Mouse (Mus musculus): Measurements from ENCODE around the gene Gm45521. TPM values are rescaled to one million over a fixed set of nuclear protein-coding genes. Genes with fewer than 3 reads are reported as not detected.

The Gm45521 gene
- polyA plus RNA-seq (2015; fragmentation: Nextera tagmentation; extraction: Ambion mirVana) = not detected in 2 replicates

DNA sequence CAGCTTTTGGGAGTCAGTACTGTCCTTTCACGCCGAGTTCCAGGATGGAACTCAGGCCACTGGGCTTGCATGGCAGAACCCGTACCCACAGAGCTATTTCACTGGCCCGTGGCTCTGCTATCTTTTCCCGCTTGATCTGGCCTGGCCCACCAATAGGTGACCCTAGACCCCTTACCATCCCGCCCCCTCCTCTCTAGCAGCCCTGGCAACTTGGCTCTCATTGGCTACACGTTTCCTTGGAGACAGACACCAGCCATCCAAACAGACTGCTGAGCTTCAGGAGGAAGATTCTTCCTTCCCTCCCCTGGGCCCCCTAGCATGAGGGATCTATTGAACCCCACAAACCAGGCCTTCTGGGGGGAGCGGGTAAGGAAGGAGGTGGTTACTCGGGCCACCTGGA lies at the start of gene Gm45521:
Gene Gm45521, plus strand, starts transcription at position 240 of the 400 bp plus-strand sequence.
- Histone ChIP-seq H3K4me3 (replicated peaks) (no peak within 1 kb of the TSS), H3K27me3 (replicated peaks) (no peaks in the 10 kb centered on the region), H3K4me1 (replicated peaks) (peaks cover 27% of the 10 kb centered on the region), H3K36me3 (no peaks in the 10 kb centered on the region), H3K27ac (no peak within 1 kb of the TSS), H3K9me3 (no peaks in the 10 kb centered on the region), H3K4me2 (replicated peaks) (no peak within 1 kb of the TSS), H3K9ac (no peak within 1 kb of the TSS)
- ATAC-seq = no peak
- WGBS = 62% methylated on average over 9 of the region's 9 CpGs

GRCm38 (mm10) chr14:7909472-7909871 lies 47.6 kb upstream of the Gm45521 start:
- WGBS = 61% methylated on average over 10 of the region's 10 CpGs
- H3K4me2 ChIP-seq (replicated peaks) = no peak overlapping the region
- no peak for ATAC-seq
- H3K4me3 ChIP-seq (replicated peaks) = no peak overlapping the region
- no peak overlapping the region for H3K27ac ChIP-seq
- H3K4me1 ChIP-seq (replicated peaks) = 0 out of 2 replicates have a peak, but pooled peaks cover 3% of the 10 kb centered on the region
- H3K9ac ChIP-seq = no peak overlapping the region
- H3K36me3 ChIP-seq = peaks cover 30% of the 10 kb centered on the region
- no peaks in the 10 kb centered on the region for H3K27me3 ChIP-seq (replicated peaks)
- H3K9me3 ChIP-seq = no peaks in the 10 kb centered on the region

DNA sequence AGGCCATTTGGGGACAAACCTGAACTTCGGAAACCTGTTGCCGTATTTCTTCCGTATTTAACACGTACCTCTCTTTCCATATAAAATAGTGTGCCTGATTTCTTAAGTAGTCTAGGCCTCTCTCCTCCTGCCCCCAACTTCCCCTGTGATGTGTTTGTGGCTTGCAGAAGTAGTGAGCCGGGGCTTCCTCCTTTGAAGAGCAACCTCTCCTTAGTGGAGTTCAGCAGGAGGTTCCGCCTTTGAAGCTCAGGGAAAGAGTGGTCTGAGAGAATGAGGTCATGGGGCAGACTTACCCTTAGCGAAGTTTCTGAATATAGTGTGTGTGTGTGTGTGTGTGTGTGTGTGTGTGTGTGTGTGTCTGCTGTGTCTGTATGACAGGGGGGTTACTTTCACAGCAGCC lies 43.2 kb upstream of the Gm45521 start:
- ATAC-seq = 0 out of 2 replicates have a peak, but pooled peaks have one; percentile 13
- no peak overlapping the region for H3K4me2 ChIP-seq (replicated peaks)
- no peak overlapping the region for H3K9ac ChIP-seq
- peaks cover 27% of the 10 kb centered on the region for H3K36me3 ChIP-seq
- no peaks in the 10 kb centered on the region for H3K9me3 ChIP-seq
- H3K4me3 ChIP-seq (replicated peaks) = no peak overlapping the region
- peaks cover 4% of the 10 kb centered on the region; the same call in 1 of the 2 replicates for H3K4me1 ChIP-seq (replicated peaks)
- no peaks in the 10 kb centered on the region for H3K27me3 ChIP-seq (replicated peaks)
- 69% methylated on average over 7 of the region's 7 CpGs for WGBS
- H3K27ac ChIP-seq = no peak overlapping the region

GRCm38 (mm10) chr14:7914461-7914860 lies 42.6 kb upstream of the Gm45521 start:
- Histone ChIP-seq H3K4me3 (replicated peaks) (no peak overlapping the region), H3K27me3 (replicated peaks) (no peaks in the 10 kb centered on the region), H3K9me3 (no peaks in the 10 kb centered on the region), H3K27ac (no peak overlapping the region), H3K9ac (no peak overlapping the region), H3K4me1 (replicated peaks) (peaks cover 10% of the 10 kb centered on the region; the same call in 1 of the 2 replicates), H3K36me3 (peaks cover 31% of the 10 kb centered on the region), H3K4me2 (replicated peaks) (no peak overlapping the region)
- ATAC-seq = no peak
- WGBS = 60% methylated on average over 4 of the region's 4 CpGs

GRCm38 (mm10) chr14:7918150-7918991 lies 38.7 kb upstream of the Gm45521 start:
- peaks cover 22% of the 10 kb centered on the region; the same call in 1 of the 2 replicates for H3K36me3 ChIP-seq
- peak overlapping the region; percentile 36; the same call in 1 of the 2 replicates for H3K27ac ChIP-seq
- no peak overlapping the region for H3K4me2 ChIP-seq (replicated peaks)

GRCm38 (mm10) chr14:7919309-7919708 lies 37.8 kb upstream of the Gm45521 start:
- Histone ChIP-seq H3K4me1 (replicated peaks) (peaks cover 8% of the 10 kb centered on the region; the same call in 1 of the 2 replicates), H3K9ac (no peak overlapping the region), H3K4me2 (replicated peaks) (no peak overlapping the region), H3K36me3 (peaks cover 25% of the 10 kb centered on the region), H3K4me3 (replicated peaks) (no peak overlapping the region), H3K27me3 (replicated peaks) (no peaks in the 10 kb centered on the region), H3K27ac (peak overlapping the region; percentile 36), H3K9me3 (no peaks in the 10 kb centered on the region)
- ATAC-seq = no peak
- 85% methylated on average over 5 of the region's 5 CpGs for WGBS

More at GRCm38 (mm10) chr14:7918150-7918991, 38.7 kb upstream of the Gm45521 start:
- ATAC-seq = peak; percentile 72
- Histone ChIP-seq H3K4me1 (replicated peaks) (peaks cover 9% of the 10 kb centered on the region; the same call in 1 of the 2 replicates), H3K9ac (no peak overlapping the region), H3K27me3 (replicated peaks) (no peaks in the 10 kb centered on the region), H3K9me3 (no peaks in the 10 kb centered on the region), H3K4me3 (replicated peaks) (no peak overlapping the region)
- WGBS = 60% methylated on average over 6 of the region's 6 CpGs

DNA sequence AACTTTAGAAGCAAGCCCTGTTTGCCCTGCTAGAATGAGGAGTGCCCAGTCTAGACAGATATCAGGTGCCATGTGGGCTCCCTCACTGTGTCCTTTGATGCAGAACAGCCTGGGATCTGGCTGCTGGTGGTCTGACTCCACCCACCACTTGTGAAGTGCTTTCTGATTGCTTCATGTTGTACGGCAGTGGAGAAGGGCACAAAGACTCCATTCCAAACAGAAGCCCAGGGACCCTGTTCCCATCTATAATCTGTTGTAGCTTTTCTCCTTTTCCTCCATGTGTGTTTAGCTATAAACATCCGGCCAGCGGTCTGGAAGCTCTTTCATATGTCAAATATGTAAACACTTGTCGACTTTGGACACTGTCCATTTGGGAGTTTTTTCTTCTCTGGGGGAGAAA lies 37.2 kb upstream of the Gm45521 start:
- Histone ChIP-seq H3K27ac (peak overlapping the region; percentile 36; the same call in 1 of the 2 replicates), H3K4me1 (replicated peaks) (peaks cover 8% of the 10 kb centered on the region; the same call in 1 of the 2 replicates), H3K36me3 (peaks cover 23% of the 10 kb centered on the region), H3K4me2 (replicated peaks) (no peak overlapping the region), H3K27me3 (replicated peaks) (no peaks in the 10 kb centered on the region), H3K4me3 (replicated peaks) (no peak overlapping the region), H3K9me3 (no peaks in the 10 kb centered on the region), H3K9ac (no peak overlapping the region)
- peak; percentile 50 for ATAC-seq
- WGBS = 42% methylated on average over 4 of the region's 4 CpGs

- Histone ChIP-seq H3K4me3 (replicated peaks) (no peak overlapping the region), H3K27ac (no peak overlapping the region), H3K27me3 (replicated peaks) (no peaks in the 10 kb centered on the region), H3K9me3 (no peaks in the 10 kb centered on the region), H3K4me2 (replicated peaks) (no peak overlapping the region), H3K9ac (no peak overlapping the region), H3K4me1 (replicated peaks) (peaks cover 8% of the 10 kb centered on the region; the same call in 1 of the 2 replicates), H3K36me3 (peaks cover 23% of the 10 kb centered on the region)
- 79% methylated on average over 5 of the region's 5 CpGs for WGBS
- no peak for ATAC-seq
Measured at GRCm38 (mm10) chr14:7921459-7921858, 35.6 kb upstream of the Gm45521 start.

DNA sequence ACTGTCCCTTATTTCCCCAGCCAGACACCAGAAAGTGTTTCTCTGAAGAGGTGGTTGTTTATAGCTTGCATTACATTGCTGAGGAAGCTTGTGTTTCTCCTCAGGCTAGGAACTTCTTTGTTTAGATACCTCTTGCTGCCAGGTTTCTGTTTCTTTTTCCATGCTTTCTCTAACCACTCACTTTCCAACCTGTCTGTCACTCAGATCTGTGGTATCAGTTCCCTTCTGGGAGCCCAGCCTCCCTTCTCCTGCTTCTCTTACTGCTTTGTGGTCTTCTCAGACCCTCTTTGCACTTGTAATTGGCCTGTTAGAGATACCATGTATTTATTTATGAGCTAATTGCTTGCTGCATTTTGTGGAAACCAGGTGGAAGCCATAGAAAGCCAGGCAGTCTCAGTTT lies 33.5 kb upstream of the Gm45521 start:
- H3K9me3 ChIP-seq = no peaks in the 10 kb centered on the region
- H3K4me3 ChIP-seq (replicated peaks) = no peak overlapping the region
- H3K27ac ChIP-seq = no peak overlapping the region
- ATAC-seq = no peak
- 0 out of 2 replicates have a peak, but pooled peaks cover 8% of the 10 kb centered on the region for H3K4me1 ChIP-seq (replicated peaks)
- no peak overlapping the region for H3K4me2 ChIP-seq (replicated peaks)
- H3K27me3 ChIP-seq (replicated peaks) = no peaks in the 10 kb centered on the region
- peaks cover 30% of the 10 kb centered on the region for H3K36me3 ChIP-seq
- no peak overlapping the region for H3K9ac ChIP-seq

- no peaks in the 10 kb centered on the region for H3K9me3 ChIP-seq
- WGBS = 88% methylated on average over 1 of the region's 1 CpGs
- H3K27ac ChIP-seq = no peak overlapping the region
- H3K4me1 ChIP-seq (replicated peaks) = no peaks in the 10 kb centered on the region
- H3K9ac ChIP-seq = no peak overlapping the region
- no peak overlapping the region for H3K4me2 ChIP-seq (replicated peaks)
- peaks cover 38% of the 10 kb centered on the region for H3K36me3 ChIP-seq
- no peaks in the 10 kb centered on the region for H3K27me3 ChIP-seq (replicated peaks)
- no peak for ATAC-seq
- no peak overlapping the region for H3K4me3 ChIP-seq (replicated peaks)
Measured at GRCm38 (mm10) chr14:7928362-7928761, 28.7 kb upstream of the Gm45521 start.

- Histone ChIP-seq H3K4me2 (replicated peaks) (no peak overlapping the region), H3K4me1 (replicated peaks) (no peaks in the 10 kb centered on the region), H3K9me3 (no peaks in the 10 kb centered on the region), H3K27me3 (replicated peaks) (no peaks in the 10 kb centered on the region), H3K9ac (no peak overlapping the region), H3K36me3 (peaks cover 38% of the 10 kb centered on the region), H3K27ac (no peak overlapping the region), H3K4me3 (replicated peaks) (no peak overlapping the region)
- ATAC-seq = no peak
- 90% methylated on average over 7 of the region's 7 CpGs for WGBS
Measured at GRCm38 (mm10) chr14:7929029-7929428, 28.1 kb upstream of the Gm45521 start.

GRCm38 (mm10) chr14:7932151-7932550 lies 24.9 kb upstream of the Gm45521 start:
- H3K9ac ChIP-seq = no peak overlapping the region
- H3K4me1 ChIP-seq (replicated peaks) = no peaks in the 10 kb centered on the region
- no peak overlapping the region for H3K4me3 ChIP-seq (replicated peaks)
- H3K9me3 ChIP-seq = no peaks in the 10 kb centered on the region
- peaks cover 35% of the 10 kb centered on the region for H3K36me3 ChIP-seq
- no peaks in the 10 kb centered on the region for H3K27me3 ChIP-seq (replicated peaks)
- 92% methylated on average over 4 of the region's 4 CpGs for WGBS
- no peak for ATAC-seq
- H3K27ac ChIP-seq = no peak overlapping the region
- no peak overlapping the region for H3K4me2 ChIP-seq (replicated peaks)

Measured in intestine, embryonic 15.5 days (tissue).